Comparison of ENCODE assay signal across 8 mouse cellular contexts in genomic region chr7:6383044-6383455, GRCm38 (mm10). TPM values are rescaled to one million over a fixed set of nuclear protein-coding genes. Genes with fewer than 3 reads are reported as not detected.
A peak's percentile ranks its signal among the peaks of the same experiment; 100 is the strongest.
DNase-seq lines count a peak whose midpoint lies in the region; ATAC-seq and TF ChIP-seq lines count a peak whose summit lies in the region.

Gene Zfp28 (plus strand): TSS chr7:6383295.

- no peak for TF ChIP-seq POLR2A in cortical plate, adult 2 months (IDR thresholded peaks at IDR 0.05; ENCODE audit: extremely low read depth, insufficient read depth, low read length)

- H3K4me3 ChIP-seq in cortical plate, adult 2 months (ENCODE audit: insufficient read depth, low read length) = peak within 1 kb of the TSS; percentile 85

- DNase-seq in gastrocnemius, adult 8-10 months (ENCODE audit: low spot score in 2 of 2) = peak; percentile 83 to 88
- DNase-seq in induced T-regulatory cell, adult 2 months (ENCODE audit: low read depth) = peak; percentile 90
- peak; percentile 82 to 92 for DNase-seq in left cerebral cortex, adult 9 months (ENCODE audit: low spot score in 2 of 2)
- DNase-seq in right cerebral cortex, postnatal 14 days = peak; percentile 88
- DNase-seq in urinary bladder, postnatal 36 days (ENCODE audit: low spot score in 2 of 2) = peak; percentile 87 to 93

- peaks cover 5% of the 10 kb centered on the region; the same call in 1 of the 2 replicates for H3K4me1 ChIP-seq in cortical plate, adult 2 months (ENCODE audit: control insufficient read depth, insufficient read depth, low read length)

- no peak for TF ChIP-seq CTCF in cortical plate, adult 2 months (IDR thresholded peaks at IDR 0.05; ENCODE audit: extremely low read depth, insufficient read depth, low read length)

- ATAC-seq in activated CD4-positive, CD25-positive, alpha-beta regulatory T cell, adult 4 months = peak; percentile 90
- peak; percentile 97 for ATAC-seq in megakaryocyte progenitor cell, adult 5-6 weeks (replicated peaks; ENCODE audit: poor library complexity)

- no peak within 1 kb of the TSS for H3K27ac ChIP-seq in cortical plate, adult 2 months (ENCODE audit: insufficient read depth, low read length)

RNA-seq across cellular contexts. Expression of gene Zfp28, which starts in this region (rescaled TPM):
- polyA plus RNA-seq in activated CD4-positive, CD25-positive, alpha-beta regulatory T cell, adult 4 months (2017; shearing (Covaris generic)) = 1 to 10 TPM; 1.9 to 5.9 TPM
- 8.1 and 8.6 TPM in 2 replicates for polyA plus RNA-seq in cortical plate, adult 2 months (2012; rRNA removed)
- 1 to 10 TPM in 3 of 4 experiments, under 1 TPM in 1; 0.70 to 2.7 (median 1.1) TPM for total RNA-seq in gastrocnemius, adult 8-10 months (2022)
- 1.4 and 2.4 TPM in 2 replicates for total RNA-seq in megakaryocyte progenitor cell, adult 5-6 weeks (2015)
- 1.5 and 2.2 TPM in 2 replicates for total RNA-seq in megakaryocyte progenitor cell, adult 5-6 weeks (2017)
